In the genomic region with DNA sequence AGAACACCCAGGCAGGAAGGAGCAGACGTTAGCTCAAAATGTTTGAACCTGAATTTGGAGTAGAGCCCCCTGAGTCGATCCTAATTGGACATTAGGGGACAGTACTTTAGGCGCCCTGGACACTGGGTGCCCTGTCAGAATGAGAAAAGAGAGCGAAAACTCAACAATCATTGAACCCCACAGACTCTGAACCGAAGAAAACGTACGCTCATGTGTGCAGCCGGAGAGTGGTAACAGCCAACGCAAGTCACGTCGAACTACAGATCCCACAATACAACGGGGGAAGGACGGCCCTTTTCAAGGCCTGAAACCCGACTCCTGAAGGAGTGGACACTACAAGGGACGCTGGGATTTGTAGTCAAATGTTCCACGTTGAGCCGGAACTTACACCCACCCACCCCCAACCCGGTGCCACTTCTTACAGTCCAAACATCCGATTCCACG, we compare ENCODE assay signal across 7 mouse cellular contexts. TPM values are rescaled to one million over a fixed set of nuclear protein-coding genes. Genes with fewer than 3 reads are reported as not detected.
A peak's percentile ranks its signal among the peaks of the same experiment; 100 is the strongest.
DNase-seq lines count a peak whose midpoint lies in the region; ATAC-seq lines count a peak whose summit lies in the region.

Gene Fbxo9 (minus strand): TSS at position 270 of the 444 bp plus-strand sequence.
Gene Ick (plus strand): TSS at position 397 of the 444 bp plus-strand sequence.

- DNase-seq in adrenal gland, adult 8-10 months = peak; percentile 89
- DNase-seq in embryo, embryonic 9.5 days (ENCODE audit: extremely low spot score) = peak; percentile 86
- DNase-seq in gastrocnemius, postnatal 4 days (ENCODE audit: low spot score in 2 of 2) = peak; percentile 69 to 82
- peak; percentile 86 to 88 for DNase-seq in left cerebral cortex, postnatal 36 days (ENCODE audit: low spot score in 2 of 2)
- DNase-seq in midbrain, embryonic 11.5 days (ENCODE audit: low spot score, missing footprints) = peak; percentile 98
- DNase-seq in skeletal muscle tissue, adult 2 months (ENCODE audit: low read depth, low spot score) = peak; percentile 95

- peak within 1 kb of the TSS; percentile 73 for H3K4me2 ChIP-seq in intestine, embryonic 16.5 days (ENCODE audit: low read depth, low read length)
- peak within 1 kb of the TSS; percentile 87 for H3K4me2 ChIP-seq in midbrain, embryonic 11.5 days

- peak; percentile 91 for ATAC-seq in intestine, embryonic 16.5 days
- ATAC-seq in midbrain, embryonic 11.5 days (ENCODE audit: low FRiP score) = peak; percentile 92

- no peaks in the 10 kb centered on the region for H3K36me3 ChIP-seq in intestine, embryonic 16.5 days (ENCODE audit: control insufficient read depth, insufficient read depth, low read length)
- H3K36me3 ChIP-seq in midbrain, embryonic 11.5 days (ENCODE audit: control insufficient read depth, insufficient read depth, low read length) = no peaks in the 10 kb centered on the region

- no peaks in the 10 kb centered on the region for H3K27me3 ChIP-seq in intestine, embryonic 16.5 days (replicated peaks; ENCODE audit: control insufficient read depth, insufficient read depth, low read length)
- no peaks in the 10 kb centered on the region for H3K27me3 ChIP-seq in midbrain, embryonic 11.5 days (ENCODE audit: control insufficient read depth, insufficient read depth, low read length)

- H3K9me3 ChIP-seq in intestine, embryonic 16.5 days (ENCODE audit: control insufficient read depth, low read length) = no peaks in the 10 kb centered on the region
- H3K9me3 ChIP-seq in midbrain, embryonic 11.5 days (ENCODE audit: control insufficient read depth, low read length) = no peaks in the 10 kb centered on the region

- peaks cover 19% of the 10 kb centered on the region for H3K4me1 ChIP-seq in intestine, embryonic 16.5 days (ENCODE audit: control insufficient read depth, insufficient read depth, low read length)
- H3K4me1 ChIP-seq in midbrain, embryonic 11.5 days (ENCODE audit: control insufficient read depth, insufficient read depth, low read length) = no peaks in the 10 kb centered on the region; the same call in 1 of the 2 replicates

- peak within 1 kb of the TSS; percentile 98 for H3K9ac ChIP-seq in intestine, embryonic 16.5 days (ENCODE audit: low read depth, low read length)
- peak within 1 kb of the TSS; percentile 87 for H3K9ac ChIP-seq in midbrain, embryonic 11.5 days (ENCODE audit: low read length)

- WGBS in intestine, embryonic 16.5 days = under 1% methylated on average over 20 of the region's 20 CpGs
- WGBS in midbrain, embryonic 11.5 days = under 1% methylated on average over 20 of the region's 20 CpGs

- intact Hi-C loops in left cerebral cortex, postnatal 36 days (cut with DNase I) = no loop called here

- H3K27ac ChIP-seq in intestine, embryonic 16.5 days (ENCODE audit: low read length) = peak within 1 kb of the TSS; percentile 98
- peak within 1 kb of the TSS; percentile 77 for H3K27ac ChIP-seq in midbrain, embryonic 11.5 days (ENCODE audit: low read depth, low read length)

- peak within 1 kb of the TSS; percentile 96 for H3K4me3 ChIP-seq in intestine, embryonic 16.5 days (ENCODE audit: low read length)
- H3K4me3 ChIP-seq in midbrain, embryonic 11.5 days (ENCODE audit: low read depth, low read length) = peak within 1 kb of the TSS; percentile 82

RNA-seq across cellular contexts. Expression of gene Fbxo9, which starts in this region (rescaled TPM):
- 100 to 1,000 TPM in 2 of 4 experiments, 10 to 100 TPM in 2; 94.2 to 112 (median 99.9) TPM for total RNA-seq in adrenal gland, adult 8-10 months (2022)
- total RNA-seq in gastrocnemius, postnatal 4 days (2021) = 10 to 100 TPM; 48.1 to 49.1 TPM
- 39.8 and 43.3 TPM in 2 replicates for polyA plus RNA-seq in intestine, embryonic 16.5 days (2015; fragmentation: Nextera tagmentation; extraction: Ambion mirVana)
- 100 to 1,000 TPM; 124 to 126 TPM for total RNA-seq in left cerebral cortex, postnatal 36 days (2021)
- polyA plus RNA-seq in midbrain, embryonic 11.5 days (2014; fragmentation: Nextera tagmentation; extraction: Ambion mirVana) = 31.6 and 33.5 TPM in 2 replicates

RNA-seq across cellular contexts. Expression of gene Ick, which starts in this region (rescaled TPM):
- total RNA-seq in adrenal gland, adult 8-10 months (2022) = 10 to 100 TPM; 18.7 to 25.0 (median 22.4) TPM
- 10 to 100 TPM; 26.0 to 31.0 TPM for total RNA-seq in gastrocnemius, postnatal 4 days (2021)
- polyA plus RNA-seq in intestine, embryonic 16.5 days (2015; fragmentation: Nextera tagmentation; extraction: Ambion mirVana) = 28.1 and 29.9 TPM in 2 replicates
- 10 to 100 TPM; 19.3 to 20.6 TPM for total RNA-seq in left cerebral cortex, postnatal 36 days (2021)
- 35.3 and 35.9 TPM in 2 replicates for polyA plus RNA-seq in midbrain, embryonic 11.5 days (2014; fragmentation: Nextera tagmentation; extraction: Ambion mirVana)

Comparison
In these comparisons a context has a peak if more than half of its experiments do, and no peak if none do; other contexts are left out.
1. Peak in every context shown above with its lines: DNase-seq, ATAC-seq, H3K4me3 ChIP-seq and H3K27ac ChIP-seq.